ENCODE assay signal across 19 mouse cellular contexts in the genomic region with DNA sequence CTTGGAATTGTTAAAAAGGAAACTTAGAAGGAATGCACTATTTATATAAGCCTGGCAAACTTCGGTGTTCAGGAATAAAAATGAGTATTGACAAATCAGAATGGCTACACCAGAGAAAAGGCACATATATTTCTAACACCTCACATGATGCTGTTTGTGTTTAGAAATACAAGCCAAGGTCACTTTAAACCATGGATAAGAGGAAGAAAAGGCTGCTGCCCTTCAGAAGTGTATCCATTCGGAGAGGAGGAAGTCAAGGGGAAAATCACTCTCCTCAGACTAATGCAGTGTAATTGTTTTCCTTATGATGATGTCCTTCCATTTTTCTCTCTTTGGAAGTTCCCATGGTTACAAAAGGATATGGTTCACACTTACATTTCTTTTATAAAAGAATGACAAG.
"Had no signal": no experiment of that assay in that cellular context is flagged by ENCODE, and none has a peak within 500 bp of the region (broad histone marks: within the 10 kb centered on the region; RNA-seq: fewer than 3 reads in every experiment).

No protein-coding gene starts in this region.

- H3K36me3 ChIP-seq: liver, embryonic 12.5 days; midbrain, embryonic 10.5 days; midbrain, embryonic 12.5 days; neural tube, embryonic 13.5 days; neural tube, embryonic 15.5 days had no signal

- H3K4me1 ChIP-seq: liver, embryonic 12.5 days; midbrain, embryonic 10.5 days; midbrain, embryonic 12.5 days; neural tube, embryonic 13.5 days; neural tube, embryonic 15.5 days had no signal

- H3K9ac ChIP-seq: liver, embryonic 12.5 days; liver, embryonic 14.5 days; midbrain, embryonic 12.5 days; neural tube, embryonic 13.5 days; neural tube, embryonic 15.5 days had no signal

- H3K4me2 ChIP-seq: liver, embryonic 12.5 days; midbrain, embryonic 12.5 days; neural tube, embryonic 13.5 days; neural tube, embryonic 15.5 days had no signal

- H3K9me3 ChIP-seq: liver, embryonic 12.5 days; midbrain, embryonic 10.5 days; midbrain, embryonic 12.5 days; neural tube, embryonic 13.5 days; neural tube, embryonic 15.5 days had no signal

- ATAC-seq: liver, embryonic 12.5 days; lung, postnatal 0 days; midbrain, embryonic 16.5 days had no signal

- H3K27ac ChIP-seq: liver, embryonic 12.5 days; liver, embryonic 14.5 days; midbrain, embryonic 10.5 days; midbrain, embryonic 12.5 days; neural tube, embryonic 13.5 days; neural tube, embryonic 15.5 days had no signal

- H3K4me3 ChIP-seq: liver, embryonic 12.5 days; midbrain, embryonic 10.5 days; midbrain, embryonic 12.5 days; myocyte; neural tube, embryonic 13.5 days; neural tube, embryonic 15.5 days had no signal

- DNase-seq: lung, adult 18-20 months; midbrain, embryonic 14.5 days; retina, postnatal 1 day; right cerebral cortex, adult 18-20 months; right cerebral cortex, postnatal 25 days; right cerebral cortex, postnatal 4 days; spleen, adult 18-20 months; thymus, adult 18-20 months; thymus, postnatal 14 days; thymus, postnatal 36 days had no signal

- H3K27me3 ChIP-seq: liver, embryonic 12.5 days; midbrain, embryonic 12.5 days; neural tube, embryonic 13.5 days; neural tube, embryonic 15.5 days had no signal
